In genomic region chr2:73509248-73510024, GRCm38 (mm10) we compare ENCODE assay signal across 8 mouse cellular contexts. TPM values are rescaled to one million over a fixed set of nuclear protein-coding genes. Genes with fewer than 3 reads are reported as not detected.
DNase-seq lines count a peak whose midpoint lies in the region; ATAC-seq and TF ChIP-seq lines count a peak whose summit lies in the region.

No protein-coding gene starts in this region.

- peak overlapping the region; percentile 23; the same call in 1 of the 2 replicates for H3K9ac ChIP-seq in ES-Bruce4 (ENCODE audit: low read depth, poor library complexity, severe bottlenecking)
- H3K9ac ChIP-seq in embryonic facial prominence, embryonic 12.5 days, result no peak overlapping the region

- H3K27ac ChIP-seq in ES-Bruce4 (ENCODE audit: insufficient read depth, low read length), result no peak overlapping the region
- peak overlapping the region; percentile 88 for H3K27ac ChIP-seq in embryonic facial prominence, embryonic 12.5 days

- ATAC-seq in embryonic facial prominence, embryonic 12.5 days (ENCODE audit: insufficient number of reproducible peaks, insufficient read depth, low FRiP score, low TSS enrichment), result no peak
- no peak for ATAC-seq in erythroid progenitor cell, adult 5-6 weeks (replicated peaks; ENCODE audit: low FRiP score, poor library complexity, severe bottlenecking)

- H3K36me3 ChIP-seq in ES-Bruce4 (ENCODE audit: control insufficient read depth, insufficient read depth, low read length, poor library complexity, severe bottlenecking), result no peaks in the 10 kb centered on the region
- no peaks in the 10 kb centered on the region for H3K36me3 ChIP-seq in embryonic facial prominence, embryonic 12.5 days

- H3K4me3 ChIP-seq in ES-Bruce4 (ENCODE audit: low read depth, low read length), result no peak overlapping the region
- no peak overlapping the region for H3K4me3 ChIP-seq in embryonic facial prominence, embryonic 12.5 days

- no peaks in the 10 kb centered on the region for H3K9me3 ChIP-seq in ES-Bruce4 (replicated peaks; ENCODE audit: control insufficient read depth, insufficient read depth, low read length, poor library complexity, severe bottlenecking)
- no peaks in the 10 kb centered on the region for H3K9me3 ChIP-seq in embryonic facial prominence, embryonic 12.5 days

- H3K27me3 ChIP-seq in ES-Bruce4 (ENCODE audit: control insufficient read depth, insufficient read depth, low read length, poor library complexity, severe bottlenecking), result no peaks in the 10 kb centered on the region
- H3K27me3 ChIP-seq in embryonic facial prominence, embryonic 12.5 days, result no peaks in the 10 kb centered on the region

- TF ChIP-seq EP300 in ES-Bruce4 (IDR thresholded peaks at IDR 0.05; ENCODE audit: insufficient read depth, low read depth, low read length), result no peak

- TF ChIP-seq CTCF in ES-Bruce4 (IDR thresholded peaks at IDR 0.05; ENCODE audit: low read depth, low read length), result no peak

- no peak for TF ChIP-seq POLR2A in ES-Bruce4 (IDR thresholded peaks at IDR 0.05; ENCODE audit: insufficient read depth, low read length)

- WGBS in embryonic facial prominence, embryonic 12.5 days, result 29% methylated on average over 15 of the region's 15 CpGs

- DNase-seq in heart, postnatal 14 days, result peak; percentile 51 to 55
- DNase-seq in lung, adult 18-20 months, result peak; percentile 55 to 67
- DNase-seq in left cerebral cortex, postnatal 14 days (ENCODE audit: low spot score in 2 of 2), result no peak
- DNase-seq in c-Kit-positive CD71-positive TER-119-positive erythroid progenitor cells, embryonic 14.5 days (ENCODE audit: low spot score), result no peak
- DNase-seq in adrenal gland, postnatal 25 days, result no peak

- intact Hi-C loops in heart, postnatal 14 days (cut with DNase I), result no loop called here
- intact Hi-C loops in left cerebral cortex, postnatal 14 days (cut with DNase I), result no loop called here

- peak overlapping the region; percentile 28 for H3K4me2 ChIP-seq in embryonic facial prominence, embryonic 12.5 days (replicated peaks)

- peaks cover 5% of the 10 kb centered on the region for H3K4me1 ChIP-seq in ES-Bruce4 (ENCODE audit: control insufficient read depth, insufficient read depth, low read length)
- peaks cover 37% of the 10 kb centered on the region for H3K4me1 ChIP-seq in embryonic facial prominence, embryonic 12.5 days

RNA-seq across cellular contexts. Expression of gene Wipf1, which starts 20.1 kb away (rescaled TPM):
- 7.8 and 11.7 TPM in 2 replicates for polyA plus RNA-seq in ES-Bruce4 (2011; ENCODE audit: insufficient read depth, insufficient read length, low read depth, missing spikeins)
- polyA plus RNA-seq in embryonic facial prominence, embryonic 12.5 days (2016; fragmentation: Nextera tagmentation; extraction: Ambion mirVana), result 14.1 and 14.5 TPM in 2 replicates
- 10 to 100 TPM; 18.8 to 19.4 TPM for total RNA-seq in heart, postnatal 14 days (2021)
- total RNA-seq in left cerebral cortex, postnatal 14 days (2021), result 1 to 10 TPM; 8.2 to 8.5 TPM
- total RNA-seq in erythroid progenitor cell, adult 5-6 weeks (2015; ENCODE audit: low replicate concordance), result 12.6 and 13.3 TPM in 2 replicates
- total RNA-seq in erythroid progenitor cell, adult 5-6 weeks (2017; ENCODE audit: low replicate concordance), result 3.6 and 3.7 TPM in 2 replicates
- total RNA-seq in adrenal gland, postnatal 25 days (2021), result 14.9 and 17.0 TPM in 2 replicates

Comparison
In these comparisons a context has a peak if more than half of its experiments do, and no peak if none do; other contexts are left out.
1. DNase-seq: peak in heart, postnatal 14 days (2 of 2) and lung, adult 18-20 months (2 of 2); none in left cerebral cortex, postnatal 14 days (0 of 2), c-Kit-positive CD71-positive TER-119-positive erythroid progenitor cells, embryonic 14.5 days (single experiment) and adrenal gland, postnatal 25 days (single experiment).